Mouse (Mus musculus) lung, embryonic 15.5 days (tissue): Measurements from ENCODE around the gene Cfap73. TPM values are rescaled to one million over a fixed set of nuclear protein-coding genes. Genes with fewer than 3 reads are reported as not detected.

Experiments
- ATAC-seq: fragments of 200-750 bp; cut with Nextera tagmentation; 2 replicates; pipeline ENCODE4 v1.8.0; 2017; ENCODE audit warnings: moderate number of reproducible peaks, borderline replicate concordance; ENCODE audit not compliant: low FRiP score, low TSS enrichment; ENCODE audit errors: extremely low read depth
- H3K27ac ChIP-seq: fragments of 300-500 bp; sonication (generic); 2 replicates; pipeline ENCODE4 v1.5.1; 2015; ENCODE audit warnings: moderate library complexity, mild to moderate bottlenecking, inconsistent platforms
- H3K27me3 ChIP-seq: fragments of 300-500 bp; sonication (generic); 2 replicates; pipeline ENCODE4 v1.6.1; 2015; ENCODE audit warnings: inconsistent platforms
- H3K36me3 ChIP-seq: fragments of 300-500 bp; sonication (generic); 2 replicates; pipeline ENCODE4 v1.6.1; 2015; ENCODE audit warnings: inconsistent platforms
- H3K4me1 ChIP-seq: fragments of 300-500 bp; sonication (generic); 2 replicates; pipeline ENCODE4 v1.6.1; 2015; ENCODE audit warnings: inconsistent platforms
- H3K4me2 ChIP-seq: fragments of 300-500 bp; sonication (generic); 2 replicates; pipeline ENCODE4 v1.6.1; 2015; ENCODE audit warnings: inconsistent platforms, mild to moderate bottlenecking, moderate library complexity
- H3K4me3 ChIP-seq: fragments of 300-500 bp; sonication (generic); 2 replicates; pipeline ENCODE4 v1.5.1; 2015; ENCODE audit warnings: mild to moderate bottlenecking, inconsistent platforms
- H3K9ac ChIP-seq: fragments of 300-500 bp; sonication (generic); 2 replicates; pipeline ENCODE4 v1.6.1; 2015; ENCODE audit warnings: inconsistent platforms
- H3K9me3 ChIP-seq: fragments of 300-500 bp; sonication (generic); 2 replicates; pipeline ENCODE4 v1.6.1; 2016; ENCODE audit warnings: inconsistent platforms
- WGBS: fragments of 180-500 bp; shearing (Covaris S2); methylation state at CpG from one replicate; pipeline ENCODE4 v1.1.7; 2015; 5-methylcytosine and 5-hydroxymethylcytosine counted together
- polyA plus RNA-seq: library from polyadenylated mRNA; unstranded; fragments of >200 nt; fragmentation: Nextera tagmentation; extraction: Ambion mirVana; gene quantifications from 2 replicates; pipeline ENCODE4 v1.2.1, GENCODE M21; 2015

The Cfap73 gene
- polyA plus RNA-seq, 1 experiment from 2014 or later: 0.44 TPM

DNA sequence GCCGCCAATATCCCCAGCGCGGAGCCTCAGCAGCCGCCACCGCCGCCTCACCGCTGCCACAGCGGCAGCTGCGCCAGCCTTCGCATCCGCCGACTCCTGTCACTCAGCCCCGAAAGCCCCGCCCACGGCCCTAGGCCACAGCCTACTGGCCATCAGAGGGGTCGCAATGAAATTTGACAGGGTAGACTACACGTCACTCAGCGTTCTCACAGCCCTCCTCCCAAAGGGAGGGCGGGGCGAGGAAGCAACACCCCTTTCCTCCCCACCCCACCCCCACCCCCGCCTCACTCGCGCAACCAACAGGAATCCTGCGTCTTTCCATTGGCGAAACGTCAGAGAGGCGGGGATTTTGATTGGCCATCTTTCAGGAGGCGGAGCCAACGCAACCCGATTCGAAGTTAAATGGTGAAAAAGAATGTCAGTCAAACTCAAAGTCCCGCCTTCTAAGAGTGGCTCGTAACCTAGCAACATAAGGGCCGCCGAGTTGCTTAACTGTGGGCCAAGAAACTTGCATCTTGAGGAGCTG is 45.4 kb downstream of the Cfap73 start, which contains the start of the genes Tpcn1 and Iqcd:
Gene Tpcn1 (minus strand): TSS at position 105 of the 526 bp plus-strand sequence.
Gene Iqcd (plus strand): TSS at position 448 of the 526 bp plus-strand sequence.
- ATAC-seq: peak; percentile 98
- Histone ChIP-seq H3K27me3 (no peaks in the 10 kb centered on the region), H3K4me1 (peaks cover 35% of the 10 kb centered on the region), H3K27ac (peak within 1 kb of the TSS; percentile 72), H3K4me3 (peak within 1 kb of the TSS; percentile 97), H3K4me2 (peak within 1 kb of the TSS; percentile 96), H3K9me3 (no peaks in the 10 kb centered on the region), H3K36me3 (peaks cover under 1% of the 10 kb centered on the region), H3K9ac (peak within 1 kb of the TSS; percentile 85)
- WGBS: under 1% methylated on average over 35 of the region's 35 CpGs

DNA sequence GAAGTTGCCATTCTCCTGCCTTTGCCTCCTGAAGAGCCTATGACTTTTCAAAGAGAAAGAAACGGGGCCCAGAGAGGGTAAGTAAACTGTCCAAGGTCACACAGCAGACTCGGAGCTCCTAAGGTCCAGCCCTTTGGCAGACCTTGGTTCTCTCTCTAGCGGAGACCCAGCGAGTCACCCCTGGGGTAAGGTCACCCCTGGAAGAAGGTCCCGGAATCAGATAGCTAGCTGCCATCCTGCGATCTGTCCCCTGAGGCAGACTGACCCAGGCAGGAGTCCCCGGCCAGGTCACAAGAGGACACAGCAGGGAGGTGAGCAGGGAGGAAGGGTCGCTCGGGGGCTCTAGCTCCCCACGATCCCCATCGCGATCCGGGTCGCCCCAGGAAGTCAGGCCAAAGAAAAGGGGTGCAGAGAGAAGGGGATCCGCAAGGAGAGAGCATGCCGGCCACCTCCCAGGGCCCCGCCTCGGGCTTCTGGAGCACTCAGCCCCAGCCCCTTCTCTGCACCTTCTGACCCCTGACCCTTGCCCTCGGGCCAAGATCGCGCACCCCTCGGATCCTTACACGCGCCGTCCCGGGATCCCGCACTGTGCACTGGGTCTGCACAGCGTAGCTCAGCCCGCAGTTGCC is 46.0 kb downstream of the Cfap73 start:
- WGBS: under 1% methylated on average over 26 of the region's 29 CpGs
- H3K27me3 ChIP-seq: no peaks in the 10 kb centered on the region

DNA sequence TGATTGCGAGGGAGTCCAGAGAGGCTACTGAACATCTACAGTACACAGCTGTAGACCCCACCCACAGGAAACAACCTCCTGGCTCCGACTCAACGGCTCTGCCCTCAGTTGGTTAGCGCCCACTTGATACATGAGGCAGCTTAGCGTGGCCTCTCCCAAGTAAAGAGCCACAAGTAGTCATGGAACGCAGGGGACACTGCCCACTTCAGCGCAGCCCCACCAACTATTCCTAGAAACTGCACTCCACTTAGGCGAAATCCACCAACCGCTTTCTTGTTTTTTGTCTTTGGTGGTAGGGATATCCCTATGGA is 46.5 kb downstream of the Cfap73 start:
- H3K4me2 ChIP-seq: peak overlapping the region; percentile 96
- H3K4me3 ChIP-seq: peak overlapping the region; percentile 97
- peaks cover 35% of the 10 kb centered on the region for H3K4me1 ChIP-seq
- peak overlapping the region; percentile 85; the same call in 1 of the 2 replicates for H3K9ac ChIP-seq
- 14% methylated on average over 9 of the region's 9 CpGs for WGBS
- H3K27ac ChIP-seq: peak overlapping the region; percentile 56
- H3K27me3 ChIP-seq: no peaks in the 10 kb centered on the region
- H3K9me3 ChIP-seq: no peaks in the 10 kb centered on the region
- no peak for ATAC-seq
- peaks cover 9% of the 10 kb centered on the region for H3K36me3 ChIP-seq

More for the DNA sequence above, 46.0 kb downstream of the Cfap73 start:
- Histone ChIP-seq H3K4me2 (peak overlapping the region; percentile 96), H3K27ac (peak overlapping the region; percentile 72), H3K4me1 (peaks cover 35% of the 10 kb centered on the region), H3K36me3 (peaks cover 6% of the 10 kb centered on the region), H3K4me3 (peak overlapping the region; percentile 97), H3K9me3 (no peaks in the 10 kb centered on the region), H3K9ac (peak overlapping the region; percentile 85)
- ATAC-seq: no peak; the same call in 1 of the 2 replicates

GRCm38 (mm10) chr5:120586741-120587615 is 47.1 kb downstream of the Cfap73 start:
- Histone ChIP-seq H3K4me3 (peak overlapping the region; percentile 97), H3K36me3 (peaks cover 14% of the 10 kb centered on the region), H3K4me1 (peaks cover 35% of the 10 kb centered on the region), H3K4me2 (peak overlapping the region; percentile 96), H3K27me3 (no peaks in the 10 kb centered on the region), H3K9ac (0 out of 2 replicates have a peak overlapping the region, but pooled peaks have one; percentile 1), H3K27ac (peak overlapping the region; percentile 56), H3K9me3 (no peaks in the 10 kb centered on the region)
- no peak for ATAC-seq
- WGBS: 9% methylated on average over 17 of the region's 17 CpGs

GRCm38 (mm10) chr5:120584968-120585367 is 49.1 kb downstream of the Cfap73 start:
- Histone ChIP-seq H3K36me3 (peaks cover 14% of the 10 kb centered on the region), H3K27me3 (no peaks in the 10 kb centered on the region), H3K9ac (no peak overlapping the region), H3K4me3 (no peak overlapping the region), H3K4me1 (peaks cover 36% of the 10 kb centered on the region), H3K9me3 (no peaks in the 10 kb centered on the region), H3K27ac (no peak overlapping the region), H3K4me2 (no peak overlapping the region)
- 47% methylated on average over 15 of the region's 15 CpGs for WGBS
- no peak for ATAC-seq

DNA sequence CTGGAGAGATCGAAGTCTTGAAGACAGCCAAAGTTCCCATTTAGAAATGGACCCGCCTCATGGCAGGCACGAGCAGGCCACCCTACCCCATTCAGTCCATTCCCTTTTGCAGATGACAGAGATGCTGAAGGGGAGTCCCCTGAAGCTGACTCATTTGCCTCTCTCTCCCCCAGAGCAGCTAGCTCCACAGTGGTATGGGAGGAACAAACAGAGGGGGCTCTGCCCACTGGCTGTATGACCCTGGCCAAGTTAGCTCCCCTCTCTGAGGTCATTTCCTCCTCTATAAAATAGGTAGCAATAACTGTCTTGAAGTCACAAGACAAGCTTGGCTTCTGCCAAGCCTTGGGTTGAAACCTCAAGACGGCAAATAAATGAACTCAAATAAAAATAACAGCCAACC is 50.5 kb downstream of the Cfap73 start:
- WGBS: 88% methylated on average over 4 of the region's 4 CpGs
- Histone ChIP-seq H3K27ac (no peak overlapping the region), H3K27me3 (no peaks in the 10 kb centered on the region), H3K9me3 (no peaks in the 10 kb centered on the region), H3K4me3 (no peak overlapping the region), H3K36me3 (peaks cover 14% of the 10 kb centered on the region), H3K4me1 (peaks cover 45% of the 10 kb centered on the region), H3K9ac (no peak overlapping the region), H3K4me2 (no peak overlapping the region)
- no peak for ATAC-seq

DNA sequence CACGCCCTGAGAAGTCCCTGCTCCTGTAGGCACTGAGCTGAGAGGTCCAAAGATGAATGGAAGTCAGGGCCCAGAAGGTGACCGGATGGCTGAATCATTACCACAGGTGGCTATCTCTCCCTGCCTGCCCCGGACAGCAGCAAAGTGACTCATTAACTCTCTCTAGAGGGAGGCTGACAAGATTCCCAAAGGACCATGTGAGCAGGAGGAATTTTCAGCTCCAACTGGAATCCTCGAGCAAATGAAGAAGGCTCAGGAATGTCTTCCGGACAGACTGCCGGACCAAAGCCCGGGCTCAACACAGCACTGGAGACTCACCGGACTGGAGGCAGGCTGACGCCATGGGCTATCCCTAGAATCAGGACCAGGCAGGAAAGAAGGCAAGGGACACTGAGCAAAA is 52.0 kb downstream of the Cfap73 start:
- ATAC-seq: no peak
- Histone ChIP-seq H3K27me3 (no peaks in the 10 kb centered on the region), H3K9ac (no peak overlapping the region), H3K4me2 (no peak overlapping the region), H3K9me3 (no peaks in the 10 kb centered on the region), H3K4me3 (no peak overlapping the region), H3K4me1 (peaks cover 44% of the 10 kb centered on the region), H3K36me3 (peaks cover 14% of the 10 kb centered on the region), H3K27ac (no peak overlapping the region)
- WGBS: 68% methylated on average over 9 of the region's 9 CpGs

- H3K9me3 ChIP-seq: no peaks in the 10 kb centered on the region
- no peak overlapping the region for H3K4me2 ChIP-seq
- H3K36me3 ChIP-seq: peaks cover 14% of the 10 kb centered on the region
- no peak for ATAC-seq
- H3K4me1 ChIP-seq: peaks cover 33% of the 10 kb centered on the region
- H3K9ac ChIP-seq: no peak overlapping the region
- no peaks in the 10 kb centered on the region for H3K27me3 ChIP-seq
- H3K4me3 ChIP-seq: no peak overlapping the region
- WGBS: 92% methylated on average over 26 of the region's 26 CpGs
- no peak overlapping the region for H3K27ac ChIP-seq
Measured at GRCm38 (mm10) chr5:120579898-120580626, 54.0 kb downstream of the Cfap73 start.

DNA sequence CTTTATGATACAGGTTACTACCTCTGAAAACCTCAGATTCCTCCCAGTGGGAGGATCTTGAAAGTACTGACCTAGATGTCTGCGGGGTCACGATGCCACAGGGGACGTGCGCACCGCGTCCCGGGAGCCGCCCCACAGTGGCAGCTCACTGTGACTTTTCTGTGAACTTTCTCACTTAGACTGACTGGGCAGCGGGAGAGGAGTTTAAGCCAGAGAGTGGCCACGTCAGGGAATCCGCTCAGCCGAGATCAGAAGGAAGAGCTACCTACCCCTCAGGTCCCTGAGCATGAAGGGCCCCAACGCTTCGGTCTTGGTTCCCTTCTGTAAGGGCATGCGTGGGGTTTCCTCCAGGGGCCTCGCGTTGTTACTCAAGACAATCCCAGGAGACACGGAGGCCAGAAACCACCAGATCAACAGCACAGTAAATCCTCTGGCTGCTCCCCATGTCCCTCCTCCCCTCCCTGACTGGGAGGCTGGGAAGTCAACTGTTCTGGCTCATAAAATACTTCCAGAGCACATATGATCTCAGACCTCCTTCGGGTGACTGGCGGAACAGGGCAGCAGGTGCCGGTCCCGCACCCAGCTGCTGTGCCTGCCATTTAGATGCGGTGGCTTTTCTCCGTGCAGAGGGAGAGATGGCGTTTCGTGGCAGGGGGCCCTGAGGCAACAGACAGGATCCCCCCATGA is 54.7 kb downstream of the Cfap73 start:
- WGBS: 49% methylated on average over 26 of the region's 26 CpGs
- H3K4me3 ChIP-seq: no peak overlapping the region
- H3K4me2 ChIP-seq: no peak overlapping the region; the same call in 1 of the 2 replicates
- peaks cover 14% of the 10 kb centered on the region for H3K36me3 ChIP-seq
- no peak for ATAC-seq
- peak overlapping the region; percentile 57 for H3K27ac ChIP-seq
- peaks cover 28% of the 10 kb centered on the region for H3K4me1 ChIP-seq
- H3K9me3 ChIP-seq: no peaks in the 10 kb centered on the region
- peak overlapping the region; percentile 0; the same call in 1 of the 2 replicates for H3K9ac ChIP-seq
- no peaks in the 10 kb centered on the region for H3K27me3 ChIP-seq

DNA sequence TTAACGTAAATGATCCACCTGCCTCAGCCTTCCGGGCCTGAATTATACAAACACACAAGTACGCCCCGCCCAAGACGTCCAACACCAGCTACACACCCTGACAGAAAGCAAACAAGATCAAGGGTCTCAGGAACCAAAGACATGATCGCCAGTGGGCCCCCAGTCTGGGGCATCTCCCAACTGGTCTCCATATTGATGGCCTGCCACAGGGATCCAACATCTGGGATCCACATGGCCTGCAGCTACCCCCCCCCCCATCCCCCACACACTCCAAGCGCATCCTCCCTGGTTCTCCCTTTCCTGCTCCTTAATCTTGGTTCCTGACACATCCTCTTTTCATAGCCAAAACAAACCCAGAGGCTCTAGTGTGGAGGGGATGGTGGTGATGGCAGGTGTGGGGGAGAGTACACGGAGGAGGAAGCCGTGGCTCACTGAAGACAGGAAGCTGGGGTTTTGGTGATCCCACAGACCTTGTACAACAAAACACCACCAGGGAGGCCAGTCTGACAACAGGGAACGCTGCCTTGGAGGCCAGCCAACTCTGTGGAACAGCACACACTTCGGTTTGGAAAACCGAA is 55.4 kb downstream of the Cfap73 start:
- Histone ChIP-seq H3K36me3 (peaks cover 13% of the 10 kb centered on the region), H3K4me1 (peaks cover 28% of the 10 kb centered on the region), H3K4me3 (no peak overlapping the region), H3K4me2 (no peak overlapping the region; the same call in 1 of the 2 replicates), H3K9me3 (no peaks in the 10 kb centered on the region), H3K9ac (no peak overlapping the region), H3K27ac (peak overlapping the region; percentile 57), H3K27me3 (no peaks in the 10 kb centered on the region)
- ATAC-seq: peak; percentile 62; the same call in 1 of the 2 replicates
- WGBS: 20% methylated on average over 12 of the region's 12 CpGs
